Mouse (Mus musculus) urinary bladder, postnatal 36 days (tissue): ENCODE measurements at regions not wholly inside any gene's neighbourhood (a gene's known extent, or its start where the extent isn't known, plus 50 kb on each side); places are given as distances from the start of the nearest gene placed in this dataset.

ENCODE experiments used
- DNase-seq, 2 experiments: peaks; one replicate each; pipeline ENCODE4 v3.0.0; 2022; ENCODE audit warnings: low spot score in 2 of 2, mixed read lengths in 1 of 2

DNA sequence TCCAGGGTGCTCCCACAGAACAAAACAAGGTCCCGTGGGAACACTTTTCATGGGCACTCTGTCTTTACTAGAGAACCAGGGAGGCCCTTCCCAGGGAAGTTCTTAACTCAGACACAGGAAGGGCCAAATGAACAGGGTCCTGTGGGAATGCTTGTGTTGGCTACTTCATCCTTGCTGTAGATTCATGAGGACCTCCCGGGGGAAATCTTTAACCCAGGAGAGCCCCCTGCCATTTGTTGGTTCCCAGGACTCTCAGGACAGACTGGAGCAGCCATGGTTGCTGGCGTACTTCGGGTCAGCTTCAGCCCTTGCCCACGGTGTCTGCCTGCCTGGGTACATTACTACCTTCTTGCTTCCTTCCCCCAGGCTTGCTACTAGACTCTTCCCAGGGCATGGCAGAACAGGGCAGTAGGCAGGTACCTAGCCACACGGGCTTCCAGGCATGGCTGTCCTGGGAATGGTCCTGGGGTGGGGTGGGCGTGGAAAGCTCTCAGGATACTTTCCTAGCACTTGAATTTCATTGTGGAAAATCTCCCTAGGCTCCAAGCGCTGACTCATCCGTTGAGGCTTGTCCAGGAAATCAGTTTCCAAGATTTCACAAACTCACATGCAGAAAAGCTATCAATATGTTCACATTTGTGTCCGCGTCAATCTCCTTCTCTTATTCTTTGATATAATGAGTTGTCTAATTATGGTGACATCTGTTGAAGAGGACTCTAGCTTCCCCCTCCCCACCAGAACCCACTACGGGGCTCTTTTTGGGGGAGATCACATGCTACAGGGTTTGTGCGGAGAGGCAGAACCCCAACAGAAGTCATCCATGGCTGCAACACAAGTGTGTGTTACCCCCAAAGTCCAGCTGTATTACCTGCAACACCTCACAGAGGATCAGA is 148.6 kb downstream of the Sec61b start:
- no peak for DNase-seq

DNA sequence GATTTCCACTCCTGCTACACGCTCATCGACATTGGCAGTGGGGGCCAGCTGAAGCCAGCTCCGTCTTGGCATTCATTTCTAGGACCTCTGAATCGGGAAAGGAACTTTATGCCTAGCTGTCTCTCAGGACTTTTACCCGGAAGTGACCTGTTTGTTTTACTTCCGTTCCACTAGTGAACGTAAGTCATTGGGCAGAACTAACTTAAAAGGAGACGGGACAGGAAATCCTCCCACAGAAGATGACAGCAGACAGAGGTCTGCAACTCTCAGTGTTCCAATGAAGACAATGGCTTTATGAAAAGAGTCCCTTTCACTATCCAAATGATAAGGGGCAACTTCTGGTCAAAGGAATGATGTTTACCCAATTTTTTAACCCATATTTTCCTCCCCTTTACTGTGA is 155.5 kb downstream of the Sec61b start:
- DNase-seq, result no peak

DNA sequence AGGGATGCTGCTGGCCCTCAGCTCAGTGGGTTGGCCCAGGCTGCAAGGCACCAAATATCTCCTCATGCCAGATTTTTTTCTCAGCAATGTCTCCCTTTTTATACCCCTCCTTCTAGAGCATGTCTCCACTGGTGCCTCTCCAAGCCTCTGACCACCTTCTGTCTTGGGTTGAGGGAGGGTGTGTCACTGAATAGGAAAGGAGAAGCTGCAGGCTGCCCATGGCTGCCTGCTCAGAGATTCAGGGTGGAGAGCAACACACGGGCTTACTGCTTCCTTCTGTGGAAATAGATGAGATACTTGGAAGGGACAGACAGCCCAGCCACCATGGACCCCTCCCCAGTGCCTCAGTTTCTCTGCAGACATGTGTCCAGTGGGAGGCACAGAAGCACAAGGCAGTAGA is 156.0 kb downstream of the Sec61b start:
- no peak for DNase-seq

DNA sequence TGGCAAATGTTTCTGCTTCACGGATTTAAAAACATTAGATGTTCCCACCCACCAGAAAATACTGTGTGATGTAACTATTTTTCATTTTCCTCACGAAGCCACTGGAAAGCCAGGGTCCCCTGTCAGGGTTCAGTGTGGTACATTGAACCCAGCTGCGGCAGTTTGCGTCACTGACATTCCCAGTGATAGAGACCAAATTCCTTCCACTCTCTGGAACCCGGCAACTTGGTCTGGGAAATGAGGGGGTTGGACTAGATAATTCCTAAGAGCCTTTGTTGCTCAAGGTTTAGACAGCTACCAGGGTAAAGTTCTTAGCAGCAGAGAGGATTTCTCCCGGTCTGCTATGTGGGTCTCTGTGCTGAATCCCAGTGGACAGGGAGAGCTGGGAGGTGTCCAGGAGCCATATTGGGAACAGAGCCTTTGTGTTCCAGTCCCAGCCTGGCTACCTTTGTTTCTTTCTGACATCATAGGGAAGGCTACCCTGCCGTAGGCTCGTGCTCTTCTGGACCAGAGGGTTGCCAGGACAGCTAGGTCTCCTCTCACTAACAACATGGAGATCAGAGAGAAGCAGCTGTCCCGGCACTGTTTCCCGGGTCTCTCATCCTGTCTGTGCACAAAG is 164.5 kb downstream of the Sec61b start:
- DNase-seq, result no peak

DNA sequence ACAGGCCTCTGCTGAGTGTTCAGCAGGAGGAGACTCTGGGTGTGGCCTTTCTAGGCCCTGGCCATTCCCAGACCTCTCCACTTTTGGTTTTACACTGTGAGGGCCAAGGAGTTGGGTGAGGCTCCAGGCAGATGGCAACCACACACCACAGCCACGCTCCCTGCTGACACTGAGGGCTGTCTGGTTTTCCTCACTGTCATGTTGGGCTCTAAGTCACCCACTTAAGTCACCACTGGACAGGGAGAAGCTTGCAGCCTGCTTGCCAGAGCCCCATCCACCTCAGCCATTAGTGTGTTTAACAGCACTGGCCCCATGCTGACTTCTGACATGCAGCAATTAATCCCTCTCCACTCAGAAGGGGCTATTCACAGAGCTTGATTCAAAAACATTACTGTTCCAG is 170.6 kb downstream of the Sec61b start:
- DNase-seq, result no peak

DNA sequence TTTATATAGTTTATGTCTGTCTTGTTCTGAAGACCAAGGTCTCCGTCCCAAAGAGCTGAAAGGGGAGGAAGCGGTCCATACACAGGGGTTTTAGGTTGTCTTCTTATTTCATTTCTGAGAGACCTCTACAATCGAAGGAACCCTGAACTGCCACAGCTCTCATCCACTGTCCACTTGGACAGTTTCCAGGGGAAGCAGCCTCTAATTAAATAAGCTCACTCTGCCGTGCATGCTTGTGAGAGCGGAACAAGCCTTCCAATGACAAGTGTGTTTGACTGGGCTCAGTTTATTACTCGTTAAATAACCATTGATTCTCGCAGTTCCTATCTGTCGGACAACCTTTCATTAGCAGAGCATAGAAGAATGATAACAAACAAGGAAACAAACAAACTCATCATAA is 174.2 kb downstream of the Sec61b start:
- no peak for DNase-seq

DNA sequence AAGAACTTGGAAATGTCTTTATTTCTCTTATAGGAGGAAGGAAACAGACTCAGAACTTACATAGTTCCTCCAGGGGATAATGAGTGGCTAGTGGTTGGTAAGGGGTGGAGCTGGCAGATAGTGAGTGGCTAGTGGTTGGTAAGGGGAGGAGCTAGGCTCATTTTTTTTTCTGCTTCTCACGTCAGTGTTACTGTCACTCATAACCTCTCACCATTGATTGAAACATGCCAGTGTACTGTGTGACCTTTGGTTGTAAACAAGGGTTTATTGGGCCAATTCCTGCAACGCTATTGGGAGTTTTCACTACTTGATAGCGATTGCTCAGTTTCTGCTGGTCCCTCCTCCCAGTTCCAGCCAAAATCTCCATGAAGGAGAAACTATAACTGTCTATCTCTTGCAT is 175.5 kb downstream of the Sec61b start:
- DNase-seq, result no peak

DNA sequence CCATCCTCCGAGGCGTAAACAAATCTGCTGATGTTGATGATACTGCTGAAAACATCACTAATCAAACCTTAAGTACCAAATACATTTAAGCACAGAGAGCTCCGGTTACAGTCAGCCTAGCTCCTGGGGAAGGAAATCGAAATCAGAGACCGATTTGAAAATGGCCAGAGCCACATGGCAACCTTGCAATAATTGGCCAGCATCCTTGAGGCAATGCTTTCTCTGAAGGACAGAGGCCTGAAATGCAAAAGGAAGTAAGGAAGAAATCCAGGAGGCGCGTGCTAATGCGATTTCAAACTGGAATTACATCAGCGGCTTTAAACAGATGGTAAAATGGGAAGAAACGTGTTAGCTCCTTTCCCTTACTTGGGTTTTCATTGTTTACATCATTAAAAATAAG is 177.1 kb downstream of the Sec61b start:
- no peak for DNase-seq

DNA sequence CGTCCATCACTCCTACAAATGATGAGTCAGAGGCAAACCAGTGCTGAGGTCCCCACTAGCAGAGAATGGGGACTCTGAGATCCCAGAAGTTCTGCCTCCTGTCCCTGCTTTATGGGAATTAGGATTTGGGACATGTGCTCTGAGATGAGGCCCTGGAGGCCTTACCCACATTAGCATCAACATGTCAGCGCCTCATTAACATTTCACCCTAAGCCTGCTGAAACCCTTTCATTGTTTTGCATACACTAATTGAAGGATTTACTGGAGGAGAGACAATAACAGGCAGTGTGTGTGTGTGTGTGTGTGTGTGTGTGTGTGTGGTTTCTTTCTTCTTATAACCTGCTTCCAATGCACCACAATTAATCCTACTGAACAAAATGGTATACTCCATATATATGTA is 178.7 kb downstream of the Sec61b start:
- DNase-seq, result no peak

DNA sequence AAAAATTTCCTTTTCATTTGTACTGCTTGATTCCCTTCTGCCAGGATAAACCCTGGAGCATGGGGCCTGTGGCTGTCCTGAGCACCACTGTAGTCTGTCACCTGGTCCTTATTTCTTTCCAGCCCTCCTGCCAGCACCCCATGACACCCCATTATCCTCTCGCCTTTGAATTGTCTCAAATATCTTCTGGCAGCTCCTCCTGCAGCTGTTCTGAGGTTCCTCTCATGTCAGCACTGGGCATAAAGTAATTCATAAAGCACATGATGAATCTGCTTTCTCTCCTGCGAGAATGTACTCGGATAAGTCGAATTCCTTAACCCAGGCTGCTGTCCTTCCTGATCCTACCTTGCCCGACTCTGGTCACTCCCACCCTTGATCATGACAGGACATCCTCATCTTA is 195.1 kb downstream of the Sec61b start:
- DNase-seq, result no peak

DNA sequence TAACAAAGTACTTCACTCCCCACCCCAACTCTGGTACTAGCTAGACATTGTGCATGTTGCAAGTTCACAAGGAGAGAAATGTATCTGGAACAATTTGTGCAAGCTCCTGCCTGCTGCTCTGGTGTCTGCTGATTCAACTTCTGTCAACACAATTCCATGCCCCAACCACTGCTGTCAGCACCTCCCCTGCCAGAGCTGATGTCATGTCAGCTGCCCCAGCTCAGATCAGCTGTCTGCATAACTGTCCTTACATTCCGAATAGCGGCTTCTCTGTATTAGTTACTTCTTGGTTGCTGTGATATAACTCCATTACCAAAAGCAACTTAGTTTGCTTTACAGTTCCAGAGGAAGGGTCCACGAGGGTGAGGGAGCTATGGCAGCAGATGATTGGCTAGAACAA is 196.0 kb downstream of the Sec61b start:
- DNase-seq, result no peak

DNA sequence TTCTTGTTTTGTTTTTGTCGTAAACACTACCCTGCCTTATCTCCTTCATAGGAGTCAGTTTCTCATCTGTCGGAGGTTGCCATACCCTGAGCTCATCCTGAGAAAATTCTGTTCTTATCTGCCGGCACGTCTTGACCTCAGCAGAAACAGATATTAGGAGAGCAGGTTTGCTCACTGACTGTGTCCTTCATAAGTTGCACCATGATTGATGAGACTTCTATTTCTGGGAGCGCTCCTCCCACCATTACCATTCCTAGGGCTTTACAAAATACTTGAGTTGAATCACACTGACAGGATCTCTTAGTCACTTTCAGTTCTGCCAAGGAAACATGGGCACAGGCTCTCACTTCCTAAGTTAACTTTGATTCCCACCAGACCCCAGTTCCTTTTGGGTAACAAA is 196.9 kb downstream of the Sec61b start:
- DNase-seq, result no peak

DNA sequence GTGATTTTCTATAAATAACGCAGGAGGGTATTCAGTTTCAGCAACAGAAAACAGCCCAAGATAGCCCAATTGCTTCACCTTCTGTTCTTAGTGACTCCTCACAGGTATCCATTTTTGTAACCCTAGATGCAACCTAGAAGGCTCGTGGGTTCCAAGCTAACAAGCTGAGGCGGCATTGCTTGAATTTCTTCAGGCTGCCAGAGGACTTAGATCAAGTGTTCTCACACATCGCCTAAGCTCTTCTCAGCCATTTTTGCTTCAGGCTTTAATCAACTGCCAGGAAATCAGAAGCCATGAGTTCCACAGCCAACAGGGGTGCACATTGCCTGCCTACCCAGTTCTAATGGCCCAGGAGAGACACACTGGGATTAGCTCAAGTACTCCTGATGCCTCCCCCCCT is 206.7 kb downstream of the Sec61b start:
- DNase-seq, result no peak

DNA sequence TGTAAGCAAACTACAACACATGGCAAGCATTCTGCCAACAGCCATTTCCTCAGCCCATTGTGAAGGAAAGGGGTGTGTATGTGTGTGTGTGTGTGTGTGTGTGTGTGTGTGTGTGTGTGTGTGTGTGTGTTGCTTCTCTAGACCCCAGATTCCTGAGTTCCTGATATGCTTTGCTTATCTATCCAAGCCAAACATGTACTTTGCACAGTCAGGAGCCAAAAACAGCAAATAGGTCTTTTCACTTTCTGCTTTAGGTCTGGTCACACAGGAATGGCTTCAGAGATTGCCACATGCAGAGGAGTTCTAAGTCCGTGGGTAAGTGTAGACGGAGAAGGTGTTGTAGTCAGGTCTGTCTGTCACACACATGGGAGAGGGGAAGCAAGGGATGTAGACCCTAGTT is 216.7 kb downstream of the Sec61b start:
- no peak for DNase-seq

DNA sequence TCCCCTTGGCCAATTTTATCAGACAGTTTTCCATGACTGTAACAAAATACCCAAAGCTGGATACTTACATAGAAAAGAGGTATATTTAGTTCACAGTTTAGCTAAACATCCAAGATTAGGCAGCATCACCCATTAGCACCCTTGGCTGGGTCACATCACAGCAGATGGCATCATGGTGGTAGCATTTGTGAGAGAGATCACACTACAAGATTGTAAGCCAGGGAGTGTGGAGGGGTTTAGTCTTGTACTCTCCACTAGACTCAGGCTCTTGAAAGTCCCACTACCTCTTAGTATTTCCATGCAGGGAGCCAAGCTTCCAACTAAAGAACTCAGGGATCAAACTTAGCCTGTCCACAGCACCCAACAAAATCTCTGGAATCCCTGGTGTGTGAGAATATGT is 218.2 kb downstream of the Sec61b start:
- no peak for DNase-seq

DNA sequence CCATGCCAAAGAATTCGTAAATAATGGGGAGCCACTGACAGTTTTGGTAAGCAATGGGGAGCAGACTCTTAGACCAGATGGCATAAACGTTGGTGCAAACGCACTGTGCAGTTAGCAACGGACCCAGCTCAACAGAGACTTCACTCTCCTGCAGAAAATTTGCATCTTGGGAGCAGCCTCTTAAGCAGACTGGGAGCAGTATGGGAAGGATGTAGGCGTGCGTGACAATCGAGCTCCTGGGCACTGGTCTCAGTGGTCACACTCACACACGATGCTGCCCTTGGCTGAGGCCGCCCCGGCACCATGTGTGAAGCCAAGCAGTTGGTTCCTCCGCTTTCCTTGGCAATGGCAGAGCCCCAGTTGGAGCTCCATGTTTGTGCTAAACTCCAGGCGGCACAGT is 218.8 kb downstream of the Sec61b start:
- DNase-seq, result no peak

DNA sequence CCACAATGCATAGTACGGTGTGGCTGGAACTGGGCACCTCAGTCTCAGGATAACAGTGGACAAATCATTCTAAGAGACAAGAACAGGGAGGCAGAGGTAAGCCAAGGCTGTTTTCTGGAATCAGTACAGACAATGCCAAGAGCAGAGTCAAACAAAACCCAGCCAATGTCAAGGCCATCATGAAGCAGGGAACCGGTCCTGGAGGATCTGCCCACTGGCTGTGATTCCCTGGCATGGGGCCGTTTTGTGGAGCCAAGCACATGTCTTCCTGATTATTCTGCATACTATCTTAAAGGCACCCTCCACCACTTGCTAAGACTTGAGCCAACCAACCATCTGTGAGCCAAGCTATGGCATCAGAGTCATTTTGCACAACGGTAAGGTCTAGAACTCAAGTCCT is 222.6 kb downstream of the Sec61b start:
- DNase-seq, result no peak

DNA sequence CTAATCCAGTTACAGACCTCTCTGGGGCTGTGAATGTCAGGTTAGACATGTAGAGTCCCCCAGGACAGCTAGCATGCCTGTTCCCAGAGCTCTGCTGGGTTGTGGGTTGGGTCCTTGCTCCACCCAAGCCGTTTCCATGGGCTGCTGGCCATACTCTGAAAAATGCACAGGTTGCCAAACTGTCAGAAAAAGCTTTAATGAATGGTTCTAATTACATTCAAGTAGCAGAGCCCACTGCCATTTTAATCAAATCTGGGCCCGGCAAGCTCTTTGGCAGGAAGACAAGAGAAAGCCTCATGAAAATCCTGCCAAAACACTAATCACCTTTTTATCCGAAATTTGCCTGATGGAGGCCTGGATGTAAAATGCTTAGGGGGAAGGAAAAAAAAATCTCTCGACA is 224.1 kb downstream of the Sec61b start:
- DNase-seq, result no peak

DNA sequence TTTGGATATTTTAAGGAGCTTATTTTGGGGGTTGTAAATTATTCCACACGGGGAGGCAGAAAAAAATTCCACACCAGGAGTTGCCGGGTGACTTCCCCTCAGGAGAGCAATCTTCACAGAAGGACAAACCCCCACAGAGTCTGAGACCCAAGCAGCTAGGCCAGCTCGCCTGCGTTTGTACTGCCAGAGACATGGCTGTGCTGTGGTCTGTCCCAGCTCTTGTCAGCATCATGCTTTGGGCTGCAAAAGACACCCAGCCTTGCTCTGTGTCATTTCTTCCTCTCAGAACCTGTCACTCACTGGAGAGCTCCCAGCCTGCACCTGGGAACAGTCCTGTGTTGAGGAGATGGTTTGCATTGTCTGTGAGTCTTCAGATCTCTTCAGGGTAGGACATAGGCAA is 224.5 kb downstream of the Sec61b start:
- DNase-seq, result no peak

DNA sequence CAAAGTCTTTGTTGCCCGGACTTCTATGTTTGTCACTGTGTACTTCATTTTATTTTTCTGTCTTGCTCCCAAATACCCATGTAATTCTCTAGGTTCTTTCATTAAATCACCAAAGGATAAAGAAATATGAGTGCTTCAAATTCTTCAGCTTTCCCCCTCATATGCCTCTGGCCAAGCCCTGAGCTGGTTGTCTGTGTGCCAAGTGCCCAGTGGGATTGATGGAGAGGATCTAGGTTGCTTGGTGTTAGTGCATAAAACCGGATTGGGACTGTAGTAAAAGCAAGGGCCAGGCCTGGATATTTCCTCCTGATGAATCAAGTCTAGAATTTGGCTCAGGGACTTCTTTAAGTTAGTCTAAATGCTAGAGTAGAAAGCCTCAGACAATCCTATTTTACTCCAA is 229.0 kb downstream of the Sec61b start:
- DNase-seq, result no peak

DNA sequence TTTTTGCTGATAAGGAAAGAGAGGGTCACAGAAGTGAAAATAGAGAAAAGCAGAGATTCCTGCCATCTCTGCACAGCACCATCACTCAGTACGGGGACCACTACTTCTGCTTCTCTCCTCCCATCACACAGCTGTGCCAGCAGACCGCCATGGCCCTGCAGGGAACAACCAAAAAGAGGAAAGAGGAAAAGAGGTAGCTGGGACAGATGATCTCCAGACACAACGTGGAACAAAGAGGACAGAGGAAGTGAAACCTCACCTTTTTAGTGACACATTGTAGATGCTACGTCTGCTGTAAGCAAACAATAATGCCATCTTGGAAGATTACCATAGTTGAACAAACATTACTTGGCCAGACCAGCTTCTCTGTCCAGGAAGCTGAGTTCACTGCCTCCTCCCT is 230.1 kb downstream of the Sec61b start:
- no peak for DNase-seq

DNA sequence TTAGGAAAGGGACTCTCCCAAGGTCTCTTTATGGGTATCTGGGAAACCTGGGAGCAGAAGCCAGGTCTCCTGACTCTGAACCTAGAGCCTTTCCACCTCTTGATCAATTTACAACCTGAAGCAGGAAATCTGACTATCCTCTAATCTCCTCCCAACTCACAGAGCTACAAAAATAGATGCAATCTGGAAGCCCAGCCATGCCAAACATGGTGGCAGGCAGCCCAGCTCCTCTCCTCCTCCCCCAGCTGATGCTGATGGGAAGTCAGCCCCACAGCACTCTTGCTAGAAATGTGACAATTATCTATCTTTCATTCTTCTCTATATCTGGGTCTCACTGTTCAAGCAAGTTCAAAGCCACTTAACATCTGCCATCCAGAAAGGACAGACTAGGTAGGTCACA is 233.5 kb downstream of the Sec61b start:
- no peak for DNase-seq

DNA sequence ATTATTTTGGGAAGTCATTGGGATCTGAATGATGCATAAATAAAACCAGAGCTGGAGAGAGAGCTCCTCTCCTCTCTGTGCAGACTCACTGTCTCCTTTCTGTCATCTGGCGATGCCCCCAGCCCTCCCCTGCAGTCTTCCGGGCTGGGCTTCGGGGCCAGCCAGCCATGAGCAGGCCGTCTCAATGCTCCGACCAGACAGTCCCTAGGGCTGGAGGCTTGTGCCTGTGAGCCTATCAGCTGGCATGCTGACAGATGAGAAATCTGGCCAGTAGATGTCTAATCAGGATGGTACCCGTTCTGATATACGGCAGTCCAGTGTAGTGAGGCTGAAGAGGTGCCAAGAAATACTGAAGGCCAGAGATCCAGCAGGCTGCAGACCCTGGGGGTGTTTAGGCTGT is 238.9 kb downstream of the Sec61b start:
- DNase-seq, result no peak
